Mouse (Mus musculus): ENCODE measurements at regions not wholly inside any gene's neighbourhood (a gene's known extent, or its start where the extent isn't known, plus 50 kb on each side); places are given as distances from the start of the nearest gene placed in this dataset.
"Not testable (repeated sequence)": the region's sequence is repeated elsewhere in the genome, so short reads cannot be mapped to it uniquely, and the experiment has no call there.

DNA sequence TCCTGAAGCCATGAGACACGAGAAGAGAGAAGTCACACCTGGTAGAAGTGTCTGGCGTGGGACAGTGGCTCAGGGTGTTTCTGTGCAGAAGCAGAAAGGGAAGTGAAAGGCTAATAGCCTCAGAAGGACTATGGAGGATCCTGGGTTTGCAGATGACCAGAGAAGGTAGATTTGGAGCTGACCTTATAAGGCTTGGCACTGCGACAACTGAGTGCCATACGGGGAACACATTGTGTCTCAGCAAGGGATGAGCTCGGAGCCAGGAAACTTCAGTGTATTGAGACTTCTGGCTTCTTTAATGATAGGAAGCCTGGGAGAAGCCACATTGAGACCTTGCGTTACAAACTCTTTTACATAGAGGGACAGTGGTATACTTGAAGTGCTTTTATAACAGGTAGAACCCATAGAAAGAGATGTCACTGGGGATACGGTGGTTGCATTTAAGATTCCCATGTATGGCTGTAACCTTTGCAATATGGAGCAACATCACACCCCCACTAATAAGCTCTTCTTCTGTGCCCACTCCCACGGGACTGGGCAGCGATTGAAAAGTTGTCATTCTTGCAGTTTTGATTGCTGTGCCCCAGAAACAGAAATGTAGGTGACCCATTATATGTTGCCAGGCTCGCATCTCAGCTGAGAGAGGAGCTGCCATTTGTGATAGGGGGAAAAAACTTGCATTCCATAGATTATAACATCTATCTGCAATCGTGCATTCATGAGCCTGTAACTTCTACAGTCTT is 61.8 kb upstream of the Dync1i1 start:
- no peak for ATAC-seq

DNA sequence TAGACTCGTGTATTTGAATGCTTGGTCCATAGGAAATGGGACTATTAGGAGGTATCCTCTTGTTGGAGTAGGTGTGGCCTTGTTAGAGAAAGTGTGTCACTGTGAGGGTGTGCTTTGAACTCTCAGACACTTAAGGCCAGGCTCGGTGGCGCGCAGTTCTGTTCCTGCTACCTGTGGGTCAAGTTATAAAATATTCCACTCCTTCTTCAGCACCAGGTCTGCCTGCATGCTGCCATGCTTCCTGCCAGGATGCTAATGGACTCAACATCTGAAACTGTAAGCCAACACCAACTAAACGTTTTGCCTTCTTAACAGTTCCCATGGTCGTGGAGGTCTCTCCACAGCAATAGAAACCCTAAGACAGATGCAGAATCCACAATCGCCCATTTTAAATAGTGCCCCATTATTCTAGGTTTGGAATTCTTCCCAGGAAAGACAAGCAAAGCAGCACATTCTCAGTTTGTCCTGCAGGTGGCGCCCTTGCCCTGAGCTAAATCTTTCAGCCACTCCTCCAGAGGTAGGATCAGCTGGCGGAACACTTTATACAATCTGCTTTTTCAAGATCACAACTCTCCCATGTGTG is 80.2 kb upstream of the Dync1i1 start:
- no peak for ATAC-seq

GRCm38 (mm10) chr6:5634222-5634621 is 91.2 kb upstream of the Dync1i1 start:
- no peak for ATAC-seq

- no peak for ATAC-seq
Measured at GRCm38 (mm10) chr6:5633036-5633708, 92.3 kb upstream of the Dync1i1 start.

DNA sequence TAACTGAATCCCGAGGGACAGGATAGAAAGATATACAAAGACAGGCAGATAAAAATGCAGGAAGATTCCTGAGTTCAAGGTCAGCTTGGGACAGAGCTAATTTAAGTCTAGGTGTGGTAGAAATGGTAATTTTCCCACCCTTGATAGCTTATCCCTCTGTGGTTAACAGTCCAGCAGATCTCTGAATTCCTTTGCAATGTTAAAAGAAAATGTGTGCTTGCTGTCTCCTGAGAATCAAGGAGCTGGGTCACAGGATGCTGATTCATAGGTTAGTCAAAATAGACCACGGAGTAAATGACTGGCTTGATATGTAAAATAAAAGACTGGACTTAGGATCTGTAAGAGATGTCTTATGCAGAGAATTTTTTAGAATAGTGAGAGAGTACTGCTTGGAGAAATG is 101.4 kb upstream of the Dync1i1 start:
- ATAC-seq = no peak

GRCm38 (mm10) chr6:5621582-5621981 is 103.9 kb upstream of the Dync1i1 start:
- no peak for ATAC-seq

- ATAC-seq = no peak
Measured at GRCm38 (mm10) chr6:5594011-5594410, 97.9 kb upstream of the Pdk4 start.

GRCm38 (mm10) chr6:5589635-5590034 is 93.5 kb upstream of the Pdk4 start:
- peak; percentile 65 for ATAC-seq

GRCm38 (mm10) chr6:5582923-5583525 is 86.9 kb upstream of the Pdk4 start:
- ATAC-seq = no peak

GRCm38 (mm10) chr6:5576891-5577290 is 80.8 kb upstream of the Pdk4 start:
- not testable (repeated sequence) for ATAC-seq

GRCm38 (mm10) chr6:5566582-5566981 is 70.5 kb upstream of the Pdk4 start:
- no peak for ATAC-seq

GRCm38 (mm10) chr6:5565049-5565448 is 68.9 kb upstream of the Pdk4 start:
- ATAC-seq = no peak

- ATAC-seq = no peak
Measured at GRCm38 (mm10) chr6:5553703-5554394, 57.7 kb upstream of the Pdk4 start.

DNA sequence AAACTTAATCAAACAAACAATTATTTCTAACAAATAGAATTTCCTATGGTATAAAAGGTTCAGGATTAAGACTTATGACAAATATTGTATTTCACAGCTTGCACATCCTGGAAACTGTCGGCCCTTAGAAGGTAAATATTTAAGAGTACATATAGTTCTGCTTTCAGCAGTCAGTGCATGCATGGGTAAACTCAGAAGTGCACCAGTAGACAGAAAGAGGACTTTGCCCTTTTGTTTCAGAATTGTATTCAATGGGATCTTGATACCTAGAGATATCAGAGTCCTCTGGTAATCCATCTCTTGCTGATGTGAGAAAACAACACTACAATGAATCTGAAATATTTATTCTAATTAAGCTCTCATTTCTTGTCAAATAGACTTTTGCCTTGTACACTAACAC is 54.0 kb upstream of the Pdk4 start:
- ATAC-seq = no peak
